Mouse (Mus musculus) stomach, postnatal 0 days (tissue): ENCODE measurements around the gene Anxa3. TPM values are rescaled to one million over a fixed set of nuclear protein-coding genes. Genes with fewer than 3 reads are reported as not detected.
A peak's percentile ranks its signal among the peaks of the same experiment; 100 is the strongest.

Experiments
- ATAC-seq: fragments of 200-750 bp; cut with Nextera tagmentation; 2 replicates; pipeline ENCODE4 v1.8.0; 2017; ENCODE audit not compliant: low FRiP score, low TSS enrichment
- DNase-seq: peaks from one replicate; pipeline ENCODE4 v3.0.0-alpha.2; 2016; ENCODE audit warnings: low spot score
- H3K27ac ChIP-seq: fragments of 300-500 bp; sonication (generic); replicated peaks from 2 replicates; pipeline ENCODE4 v1.5.1; 2014; ENCODE audit warnings: mild to moderate bottlenecking, control low read depth
- H3K27me3 ChIP-seq: fragments of 300-500 bp; sonication (generic); 2 replicates; pipeline ENCODE4 v1.6.1; 2014; ENCODE audit warnings: low read length; ENCODE audit not compliant: control insufficient read depth, insufficient read depth
- H3K36me3 ChIP-seq: fragments of 300-500 bp; sonication (generic); 2 replicates; pipeline ENCODE4 v1.6.1; 2014; ENCODE audit warnings: low read length, mixed read lengths; ENCODE audit not compliant: control insufficient read depth, insufficient read depth
- H3K4me1 ChIP-seq: fragments of 300-500 bp; sonication (generic); replicated peaks from 2 replicates; pipeline ENCODE4 v1.6.1; 2014; ENCODE audit warnings: antibody characterized with exemption; ENCODE audit not compliant: control insufficient read depth, insufficient read depth
- H3K4me2 ChIP-seq: fragments of 300-500 bp; sonication (generic); replicated peaks from 2 replicates; pipeline ENCODE4 v1.6.1; 2014; ENCODE audit warnings: low read depth, mild to moderate bottlenecking, control low read depth, moderate library complexity
- H3K4me3 ChIP-seq: fragments of 300-500 bp; sonication (generic); 2 replicates; pipeline ENCODE4 v1.5.1; 2014; ENCODE audit warnings: low read depth, low read length, control low read depth
- H3K9ac ChIP-seq: fragments of 300-500 bp; sonication (generic); 2 replicates; pipeline ENCODE4 v1.6.1; 2014; ENCODE audit warnings: mild to moderate bottlenecking, low read length, control low read depth, mixed read lengths
- H3K9me3 ChIP-seq: fragments of 300-500 bp; sonication (generic); 2 replicates; pipeline ENCODE4 v1.6.1; 2016; ENCODE audit warnings: low read length; ENCODE audit not compliant: control insufficient read depth
- CTCF ChIP-seq: IDR thresholded peaks from 2 replicates; pipeline ENCODE4 v1.5.1; 2016; ENCODE audit warnings: antibody characterized with exemption, low read depth, mild to moderate bottlenecking, moderate library complexity
- EP300 ChIP-seq: optimal IDR thresholded peaks from 2 replicates; pipeline ENCODE3; 2016; ENCODE audit warnings: antibody characterized with exemption
- WGBS: fragments of 180-500 bp; shearing (Covaris S2); extraction: QIAGEN DNeasy Blood & Tissue Kit; methylation state at CpG from one replicate; pipeline ENCODE4 v1.1.7; 2014; 5-methylcytosine and 5-hydroxymethylcytosine counted together
- polyA plus RNA-seq: library from polyadenylated mRNA; unstranded; fragments of >200 nt; fragmentation: Nextera tagmentation; extraction: Ambion mirVana; gene quantifications from 2 replicates; pipeline ENCODE4 v1.2.1, GENCODE M21; 2015

Gene Anxa3
- polyA plus RNA-seq, 1 experiment from 2014 or later, result 91.4 TPM

DNA sequence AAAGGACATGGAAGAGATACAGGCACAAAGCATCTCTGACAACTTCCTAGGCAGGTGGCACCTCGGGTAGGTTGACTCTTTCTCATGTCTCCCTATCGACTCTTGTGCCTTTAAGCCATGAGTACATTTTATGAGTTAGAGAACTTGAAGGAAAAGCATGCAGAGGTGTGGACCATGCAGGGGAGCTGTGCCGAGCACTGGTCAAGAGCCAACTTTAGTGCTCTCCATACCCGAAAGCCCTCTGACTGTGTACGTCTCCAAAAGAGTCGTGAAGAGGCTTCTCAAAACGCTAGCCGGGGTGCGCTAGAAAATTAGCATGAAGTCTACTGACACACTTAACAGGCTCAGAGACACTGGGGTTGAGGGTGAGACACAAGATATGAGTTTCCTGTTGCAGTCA lies 6.0 kb downstream of the Anxa3 start:
- no peaks in the 10 kb centered on the region for H3K27me3 ChIP-seq
- H3K4me3 ChIP-seq, result no peak overlapping the region
- H3K9me3 ChIP-seq, result no peaks in the 10 kb centered on the region
- no peak overlapping the region for H3K27ac ChIP-seq
- no peaks in the 10 kb centered on the region for H3K36me3 ChIP-seq
- DNase-seq, result no peak
- WGBS, result 94% methylated on average over 9 of the region's 9 CpGs
- H3K4me2 ChIP-seq, result no peak overlapping the region
- peaks cover 7% of the 10 kb centered on the region; the same call in 1 of the 2 replicates for H3K4me1 ChIP-seq
- H3K9ac ChIP-seq, result no peak overlapping the region
- ATAC-seq, result no peak
- TF ChIP-seq EP300, result no peak
- TF ChIP-seq CTCF, result no peak

DNA sequence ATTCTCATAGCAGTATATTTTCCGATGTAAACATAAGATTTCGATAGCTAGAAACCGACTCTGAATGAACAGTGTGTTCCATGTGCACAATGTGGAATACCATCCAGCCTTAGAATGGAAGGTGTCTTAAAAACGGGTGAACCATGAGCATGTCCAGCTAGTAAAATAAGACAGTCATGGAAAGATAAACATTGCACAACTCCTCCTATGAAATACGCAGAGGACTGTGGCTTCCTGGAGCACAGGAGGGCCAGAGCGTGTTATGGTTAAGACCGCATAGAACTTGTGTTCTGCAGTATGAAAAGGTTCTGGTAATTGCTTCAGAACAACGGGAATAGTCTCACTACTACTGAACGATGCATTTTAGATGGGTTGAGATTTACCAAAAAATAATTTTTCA lies 6.8 kb downstream of the Anxa3 start:
- Histone ChIP-seq H3K36me3 (no peaks in the 10 kb centered on the region), H3K4me2 (no peak overlapping the region), H3K9ac (no peak overlapping the region), H3K27me3 (no peaks in the 10 kb centered on the region), H3K27ac (no peak overlapping the region), H3K9me3 (no peaks in the 10 kb centered on the region), H3K4me1 (peaks cover 7% of the 10 kb centered on the region; the same call in 1 of the 2 replicates), H3K4me3 (no peak overlapping the region)
- WGBS, result 71% methylated on average over 9 of the region's 9 CpGs
- DNase-seq, result no peak
- peak; percentile 66 for ATAC-seq
- TF ChIP-seq CTCF (no peak), EP300 (no peak)

- H3K27me3 ChIP-seq, result no peaks in the 10 kb centered on the region
- DNase-seq (peak; percentile 35), ATAC-seq (peak; percentile 57)
- WGBS, result 15% methylated on average over 7 of the region's 7 CpGs
- peaks cover 3% of the 10 kb centered on the region; the same call in 1 of the 2 replicates for H3K4me1 ChIP-seq
- peak overlapping the region; percentile 40; the same call in 1 of the 2 replicates for H3K27ac ChIP-seq
- no peak overlapping the region for H3K4me2 ChIP-seq
- no peak overlapping the region for H3K4me3 ChIP-seq
- H3K9me3 ChIP-seq, result no peaks in the 10 kb centered on the region
- no peak overlapping the region for H3K9ac ChIP-seq
- no peak for TF ChIP-seq CTCF
- no peak for TF ChIP-seq EP300
- H3K36me3 ChIP-seq, result no peaks in the 10 kb centered on the region
Observed at GRCm38 (mm10) chr5:96802185-96802584, 9.0 kb downstream of the Anxa3 start.

GRCm38 (mm10) chr5:96803091-96803490 lies 10.0 kb downstream of the Anxa3 start:
- ATAC-seq (no peak), DNase-seq (no peak)
- no peaks in the 10 kb centered on the region for H3K27me3 ChIP-seq
- H3K36me3 ChIP-seq, result no peaks in the 10 kb centered on the region
- 0 out of 2 replicates have a peak overlapping the region, but pooled peaks have one; percentile 30 for H3K27ac ChIP-seq
- no peak overlapping the region for H3K4me3 ChIP-seq
- 12% methylated on average over 3 of the region's 3 CpGs for WGBS
- H3K4me1 ChIP-seq, result peaks cover 3% of the 10 kb centered on the region; the same call in 1 of the 2 replicates
- no peak overlapping the region for H3K9ac ChIP-seq
- no peaks in the 10 kb centered on the region for H3K9me3 ChIP-seq
- TF ChIP-seq CTCF (no peak), EP300 (no peak)
- H3K4me2 ChIP-seq, result no peak overlapping the region

DNA sequence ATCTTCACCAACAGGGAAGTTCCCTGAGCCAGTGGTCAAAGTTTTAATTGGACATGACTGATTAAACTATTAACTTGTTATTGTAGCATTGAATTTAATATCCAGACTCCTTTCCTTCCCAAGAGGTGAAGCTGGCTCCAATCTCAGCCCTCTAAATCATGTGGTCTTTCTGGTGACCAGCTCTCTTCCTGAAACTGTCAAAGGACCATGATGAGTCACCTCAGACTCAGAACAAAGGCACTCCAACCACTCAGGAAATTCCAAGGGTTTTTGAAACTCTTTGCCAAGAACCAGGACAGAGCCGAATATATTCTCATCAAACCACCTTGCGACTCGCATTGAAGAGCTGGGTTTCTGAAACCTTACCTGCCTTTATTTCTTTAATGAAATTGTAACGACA lies 11.2 kb downstream of the Anxa3 start:
- no peak overlapping the region for H3K4me3 ChIP-seq
- TF ChIP-seq CTCF (no peak), EP300 (no peak)

GRCm38 (mm10) chr5:96804813-96805212 lies 11.7 kb downstream of the Anxa3 start:
- H3K27ac ChIP-seq, result 0 out of 2 replicates have a peak overlapping the region, but pooled peaks have one; percentile 1
- no peak overlapping the region for H3K4me2 ChIP-seq
- no peaks in the 10 kb centered on the region for H3K9me3 ChIP-seq
- H3K36me3 ChIP-seq, result no peaks in the 10 kb centered on the region
- ATAC-seq, result no peak
- DNase-seq, result no peak
- H3K9ac ChIP-seq, result no peak overlapping the region
- H3K27me3 ChIP-seq, result no peaks in the 10 kb centered on the region
- H3K4me1 ChIP-seq, result peaks cover 3% of the 10 kb centered on the region; the same call in 1 of the 2 replicates
- no peak for TF ChIP-seq CTCF
- no peak for TF ChIP-seq EP300
- WGBS, result 77% methylated on average over 3 of the region's 3 CpGs
- no peak overlapping the region for H3K4me3 ChIP-seq

More for the DNA sequence above, 11.2 kb downstream of the Anxa3 start:
- 61% methylated on average over 4 of the region's 4 CpGs for WGBS
- Histone ChIP-seq H3K4me1 (peaks cover 3% of the 10 kb centered on the region; the same call in 1 of the 2 replicates), H3K36me3 (no peaks in the 10 kb centered on the region), H3K9ac (no peak overlapping the region), H3K4me2 (no peak overlapping the region), H3K27me3 (no peaks in the 10 kb centered on the region), H3K9me3 (no peaks in the 10 kb centered on the region), H3K27ac (0 out of 2 replicates have a peak overlapping the region, but pooled peaks have one; percentile 4)
- DNase-seq, result no peak
- ATAC-seq, result peak; percentile 55
